Mouse (Mus musculus): ENCODE results near the gene Angel1. TPM values are rescaled to one million over a fixed set of nuclear protein-coding genes. Genes with fewer than 3 reads are reported as not detected.

Angel1 gene
- polyA plus RNA-seq, 1 experiment from 2014 or later, result 10.0 TPM

GRCm38 (mm10) chr12:86716962-86717361, 9.3 kb downstream of the Angel1 start:
- Histone ChIP-seq H3K4me2 (ENCODE audit: low read length) (no peak overlapping the region), H3K9ac (ENCODE audit: low read depth, low read length) (no peak overlapping the region), H3K4me1 (ENCODE audit: control insufficient read depth, insufficient read depth, low read depth, low read length) (no peaks in the 10 kb centered on the region; the same call in 1 of the 2 replicates), H3K36me3 (ENCODE audit: control insufficient read depth, insufficient read depth, low read length) (peaks cover 3% of the 10 kb centered on the region; the same call in 1 of the 2 replicates), H3K4me3 (ENCODE audit: low read length) (no peak overlapping the region), H3K27me3 (replicated peaks; ENCODE audit: control insufficient read depth, insufficient read depth, low read length) (no peaks in the 10 kb centered on the region), H3K27ac (ENCODE audit: low read depth, low read length) (no peak overlapping the region), H3K9me3 (ENCODE audit: control insufficient read depth, low read length) (no peaks in the 10 kb centered on the region)
- ATAC-seq, result no peak
- WGBS, result 92% methylated on average over 11 of the region's 11 CpGs

GRCm38 (mm10) chr12:86715401-86715800, 10.9 kb downstream of the Angel1 start:
- Histone ChIP-seq H3K9me3 (ENCODE audit: control insufficient read depth, low read length) (no peaks in the 10 kb centered on the region), H3K4me3 (ENCODE audit: low read length) (no peak overlapping the region), H3K4me1 (ENCODE audit: control insufficient read depth, insufficient read depth, low read depth, low read length) (no peaks in the 10 kb centered on the region), H3K36me3 (ENCODE audit: control insufficient read depth, insufficient read depth, low read length) (peaks cover 3% of the 10 kb centered on the region; the same call in 1 of the 2 replicates), H3K4me2 (ENCODE audit: low read length) (no peak overlapping the region), H3K27ac (ENCODE audit: low read depth, low read length) (no peak overlapping the region), H3K27me3 (replicated peaks; ENCODE audit: control insufficient read depth, insufficient read depth, low read length) (no peaks in the 10 kb centered on the region), H3K9ac (ENCODE audit: low read depth, low read length) (no peak overlapping the region)
- 48% methylated on average over 5 of the region's 5 CpGs for WGBS
- ATAC-seq, result no peak

GRCm38 (mm10) chr12:86714026-86714425, 12.2 kb downstream of the Angel1 start:
- Histone ChIP-seq H3K4me2 (ENCODE audit: low read length) (no peak overlapping the region), H3K4me3 (ENCODE audit: low read length) (no peak overlapping the region), H3K9ac (ENCODE audit: low read depth, low read length) (no peak overlapping the region), H3K9me3 (ENCODE audit: control insufficient read depth, low read length) (no peaks in the 10 kb centered on the region), H3K4me1 (ENCODE audit: control insufficient read depth, insufficient read depth, low read depth, low read length) (no peaks in the 10 kb centered on the region), H3K27me3 (replicated peaks; ENCODE audit: control insufficient read depth, insufficient read depth, low read length) (no peaks in the 10 kb centered on the region), H3K27ac (ENCODE audit: low read depth, low read length) (no peak overlapping the region), H3K36me3 (ENCODE audit: control insufficient read depth, insufficient read depth, low read length) (peaks cover 3% of the 10 kb centered on the region; the same call in 1 of the 2 replicates)
- ATAC-seq, result no peak
- 78% methylated on average over 5 of the region's 5 CpGs for WGBS

- no peaks in the 10 kb centered on the region for H3K27me3 ChIP-seq (replicated peaks; ENCODE audit: control insufficient read depth, insufficient read depth, low read length)
- H3K36me3 ChIP-seq (ENCODE audit: control insufficient read depth, insufficient read depth, low read length), result no peaks in the 10 kb centered on the region; the same call in 1 of the 2 replicates
- 84% methylated on average over 5 of the region's 5 CpGs for WGBS
- no peak overlapping the region for H3K4me2 ChIP-seq (ENCODE audit: low read length)
- H3K4me1 ChIP-seq (ENCODE audit: control insufficient read depth, insufficient read depth, low read depth, low read length), result peaks cover 3% of the 10 kb centered on the region; the same call in 1 of the 2 replicates
- no peaks in the 10 kb centered on the region for H3K9me3 ChIP-seq (ENCODE audit: control insufficient read depth, low read length)
- no peak for ATAC-seq
- H3K4me3 ChIP-seq (ENCODE audit: low read length), result no peak overlapping the region
- H3K9ac ChIP-seq (ENCODE audit: low read depth, low read length), result no peak overlapping the region
- no peak overlapping the region for H3K27ac ChIP-seq (ENCODE audit: low read depth, low read length)
Measured at GRCm38 (mm10) chr12:86705843-86706242, 20.4 kb downstream of the Angel1 start.

GRCm38 (mm10) chr12:86702690-86703089, 23.6 kb downstream of the Angel1 start:
- ATAC-seq, result no peak
- Histone ChIP-seq H3K27me3 (replicated peaks; ENCODE audit: control insufficient read depth, insufficient read depth, low read length) (no peaks in the 10 kb centered on the region), H3K4me1 (ENCODE audit: control insufficient read depth, insufficient read depth, low read depth, low read length) (peaks cover 11% of the 10 kb centered on the region), H3K9me3 (ENCODE audit: control insufficient read depth, low read length) (no peaks in the 10 kb centered on the region), H3K4me3 (ENCODE audit: low read length) (no peak overlapping the region), H3K9ac (ENCODE audit: low read depth, low read length) (no peak overlapping the region), H3K4me2 (ENCODE audit: low read length) (no peak overlapping the region), H3K36me3 (ENCODE audit: control insufficient read depth, insufficient read depth, low read length) (no peaks in the 10 kb centered on the region; the same call in 1 of the 2 replicates), H3K27ac (ENCODE audit: low read depth, low read length) (no peak overlapping the region)
- 92% methylated on average over 3 of the region's 3 CpGs for WGBS

GRCm38 (mm10) chr12:86701491-86701890, 24.8 kb downstream of the Angel1 start:
- ATAC-seq, result no peak
- Histone ChIP-seq H3K4me2 (ENCODE audit: low read length) (no peak overlapping the region), H3K9me3 (ENCODE audit: control insufficient read depth, low read length) (no peaks in the 10 kb centered on the region), H3K27me3 (replicated peaks; ENCODE audit: control insufficient read depth, insufficient read depth, low read length) (no peaks in the 10 kb centered on the region), H3K27ac (ENCODE audit: low read depth, low read length) (peak overlapping the region; percentile 53), H3K9ac (ENCODE audit: low read depth, low read length) (no peak overlapping the region), H3K36me3 (ENCODE audit: control insufficient read depth, insufficient read depth, low read length) (no peaks in the 10 kb centered on the region; the same call in 1 of the 2 replicates), H3K4me3 (ENCODE audit: low read length) (no peak overlapping the region), H3K4me1 (ENCODE audit: control insufficient read depth, insufficient read depth, low read depth, low read length) (peaks cover 11% of the 10 kb centered on the region)
- WGBS, result 89% methylated on average over 4 of the region's 4 CpGs

GRCm38 (mm10) chr12:86700927-86701310, 25.3 kb downstream of the Angel1 start:
- H3K4me1 ChIP-seq (ENCODE audit: control insufficient read depth, insufficient read depth, low read depth, low read length), result peaks cover 11% of the 10 kb centered on the region
- WGBS, result 69% methylated on average over 4 of the region's 4 CpGs

GRCm38 (mm10) chr12:86699965-86700926, 26.0 kb downstream of the Angel1 start:
- Histone ChIP-seq H3K4me1 (ENCODE audit: control insufficient read depth, insufficient read depth, low read depth, low read length) (peaks cover 11% of the 10 kb centered on the region), H3K4me3 (ENCODE audit: low read length) (no peak overlapping the region), H3K4me2 (ENCODE audit: low read length) (peak overlapping the region; percentile 8; the same call in 1 of the 2 replicates), H3K9me3 (ENCODE audit: control insufficient read depth, low read length) (no peaks in the 10 kb centered on the region), H3K36me3 (ENCODE audit: control insufficient read depth, insufficient read depth, low read length) (no peaks in the 10 kb centered on the region; the same call in 1 of the 2 replicates), H3K27ac (ENCODE audit: low read depth, low read length) (peak overlapping the region; percentile 53), H3K9ac (ENCODE audit: low read depth, low read length) (peak overlapping the region; percentile 41; the same call in 1 of the 2 replicates), H3K27me3 (replicated peaks; ENCODE audit: control insufficient read depth, insufficient read depth, low read length) (no peaks in the 10 kb centered on the region)
- 25% methylated on average over 19 of the region's 19 CpGs for WGBS
- ATAC-seq, result peak; percentile 79

More at GRCm38 (mm10) chr12:86700927-86701310, 25.3 kb downstream of the Angel1 start:
- Histone ChIP-seq H3K36me3 (ENCODE audit: control insufficient read depth, insufficient read depth, low read length) (no peaks in the 10 kb centered on the region; the same call in 1 of the 2 replicates), H3K27me3 (replicated peaks; ENCODE audit: control insufficient read depth, insufficient read depth, low read length) (no peaks in the 10 kb centered on the region), H3K9me3 (ENCODE audit: control insufficient read depth, low read length) (no peaks in the 10 kb centered on the region), H3K4me2 (ENCODE audit: low read length) (no peak overlapping the region), H3K27ac (ENCODE audit: low read depth, low read length) (peak overlapping the region; percentile 53), H3K4me3 (ENCODE audit: low read length) (no peak overlapping the region), H3K9ac (ENCODE audit: low read depth, low read length) (no peak overlapping the region)
- no peak for ATAC-seq

GRCm38 (mm10) chr12:86698537-86698936, 27.7 kb downstream of the Angel1 start:
- no peaks in the 10 kb centered on the region for H3K27me3 ChIP-seq (replicated peaks; ENCODE audit: control insufficient read depth, insufficient read depth, low read length)
- H3K4me2 ChIP-seq (ENCODE audit: low read length), result no peak overlapping the region
- H3K9ac ChIP-seq (ENCODE audit: low read depth, low read length), result no peak overlapping the region
- H3K4me3 ChIP-seq (ENCODE audit: low read length), result no peak overlapping the region
- peak overlapping the region; percentile 37 for H3K27ac ChIP-seq (ENCODE audit: low read depth, low read length)
- no peak for ATAC-seq
- peaks cover 10% of the 10 kb centered on the region for H3K36me3 ChIP-seq (ENCODE audit: control insufficient read depth, insufficient read depth, low read length)
- H3K4me1 ChIP-seq (ENCODE audit: control insufficient read depth, insufficient read depth, low read depth, low read length), result peaks cover 11% of the 10 kb centered on the region
- no peaks in the 10 kb centered on the region for H3K9me3 ChIP-seq (ENCODE audit: control insufficient read depth, low read length)

Data from hindbrain, embryonic 16.5 days (tissue).